Mouse (Mus musculus): Measurements from ENCODE around the gene Trcg1. TPM values are rescaled to one million over a fixed set of nuclear protein-coding genes. Genes with fewer than 3 reads are reported as not detected.
"Not testable (repeated sequence)": the region's sequence is repeated elsewhere in the genome, so short reads cannot be mapped to it uniquely, and the experiment has no call there.

Trcg1 gene
- 0.09 TPM in 1 of 2 replicates, not detected in the other for polyA plus RNA-seq (2014; fragmentation: Nextera tagmentation; extraction: Ambion mirVana)

- no peaks in the 10 kb centered on the region for H3K27me3 ChIP-seq (ENCODE audit: control insufficient read depth, insufficient read depth, low read length)
- 82% methylated on average over 2 of the region's 2 CpGs for WGBS
- no peak within 1 kb of the TSS for H3K4me2 ChIP-seq (ENCODE audit: low read depth, low read length, severe bottlenecking)
- DNase-seq (ENCODE audit: low spot score) (no peak), ATAC-seq (replicated peaks; ENCODE audit: low FRiP score) (no peak)
- no peaks in the 10 kb centered on the region for H3K36me3 ChIP-seq (ENCODE audit: control insufficient read depth, insufficient read depth, low read length)
- no peaks in the 10 kb centered on the region for H3K4me1 ChIP-seq (replicated peaks; ENCODE audit: control insufficient read depth, insufficient read depth, low read length)
- no peak within 1 kb of the TSS for H3K9ac ChIP-seq (ENCODE audit: low read length)
- H3K27ac ChIP-seq (ENCODE audit: low read depth, low read length): no peak within 1 kb of the TSS
- H3K4me3 ChIP-seq (ENCODE audit: low read depth, low read length): no peak within 1 kb of the TSS
- H3K9me3 ChIP-seq (ENCODE audit: control insufficient read depth, low read length): no peaks in the 10 kb centered on the region
These were observed at the start of gene Trcg1 for GRCm38 (mm10) chr9:57236256-57236655. Trcg1 (plus strand) TSS chr9:57236556.

DNA sequence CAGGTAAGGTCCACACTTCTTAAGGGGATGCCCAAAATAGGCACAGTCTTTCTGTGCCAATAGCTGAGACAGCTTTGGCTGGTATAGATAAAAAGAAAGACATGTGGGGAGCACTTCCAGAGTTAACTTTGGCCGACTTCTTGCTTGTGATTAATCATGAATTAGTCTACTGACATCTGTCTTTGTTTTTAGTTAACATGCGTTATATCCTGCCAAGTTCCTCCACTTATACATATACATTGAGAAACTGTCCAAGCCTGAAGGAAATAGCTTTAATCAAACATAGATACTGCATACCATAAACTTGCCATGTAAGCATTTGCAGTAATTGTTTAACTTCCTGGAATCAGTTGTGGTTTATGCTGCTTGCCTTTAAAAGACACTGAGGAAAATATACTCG is 39.6 kb upstream of the Trcg1 start:
- H3K36me3 ChIP-seq (ENCODE audit: control insufficient read depth, insufficient read depth, low read length): no peaks in the 10 kb centered on the region
- ATAC-seq (replicated peaks; ENCODE audit: low FRiP score) (no peak), DNase-seq (ENCODE audit: low spot score) (no peak)
- 79% methylated on average over 3 of the region's 3 CpGs for WGBS
- no peak overlapping the region for H3K4me2 ChIP-seq (ENCODE audit: low read depth, low read length, severe bottlenecking)
- H3K4me3 ChIP-seq (ENCODE audit: low read depth, low read length): no peak overlapping the region
- no peaks in the 10 kb centered on the region for H3K9me3 ChIP-seq (ENCODE audit: control insufficient read depth, low read length)
- H3K27ac ChIP-seq (ENCODE audit: low read depth, low read length): no peak overlapping the region
- H3K4me1 ChIP-seq (replicated peaks; ENCODE audit: control insufficient read depth, insufficient read depth, low read length): no peaks in the 10 kb centered on the region
- H3K27me3 ChIP-seq (ENCODE audit: control insufficient read depth, insufficient read depth, low read length): no peaks in the 10 kb centered on the region
- no peak overlapping the region for H3K9ac ChIP-seq (ENCODE audit: low read length)

- H3K36me3 ChIP-seq (ENCODE audit: control insufficient read depth, insufficient read depth, low read length): no peaks in the 10 kb centered on the region
- H3K4me2 ChIP-seq (ENCODE audit: low read depth, low read length, severe bottlenecking): no peak overlapping the region
- no peaks in the 10 kb centered on the region for H3K9me3 ChIP-seq (ENCODE audit: control insufficient read depth, low read length)
- no peak overlapping the region for H3K27ac ChIP-seq (ENCODE audit: low read depth, low read length)
- no peaks in the 10 kb centered on the region for H3K4me1 ChIP-seq (replicated peaks; ENCODE audit: control insufficient read depth, insufficient read depth, low read length)
- H3K27me3 ChIP-seq (ENCODE audit: control insufficient read depth, insufficient read depth, low read length): no peaks in the 10 kb centered on the region
- DNase-seq (ENCODE audit: low spot score) (no peak), ATAC-seq (replicated peaks; ENCODE audit: low FRiP score) (no peak)
- no peak overlapping the region for H3K4me3 ChIP-seq (ENCODE audit: low read depth, low read length)
- no peak overlapping the region for H3K9ac ChIP-seq (ENCODE audit: low read length)
- 79% methylated on average over 8 of the region's 8 CpGs for WGBS
These were observed 38.9 kb upstream of the Trcg1 start for GRCm38 (mm10) chr9:57197414-57197813.

DNA sequence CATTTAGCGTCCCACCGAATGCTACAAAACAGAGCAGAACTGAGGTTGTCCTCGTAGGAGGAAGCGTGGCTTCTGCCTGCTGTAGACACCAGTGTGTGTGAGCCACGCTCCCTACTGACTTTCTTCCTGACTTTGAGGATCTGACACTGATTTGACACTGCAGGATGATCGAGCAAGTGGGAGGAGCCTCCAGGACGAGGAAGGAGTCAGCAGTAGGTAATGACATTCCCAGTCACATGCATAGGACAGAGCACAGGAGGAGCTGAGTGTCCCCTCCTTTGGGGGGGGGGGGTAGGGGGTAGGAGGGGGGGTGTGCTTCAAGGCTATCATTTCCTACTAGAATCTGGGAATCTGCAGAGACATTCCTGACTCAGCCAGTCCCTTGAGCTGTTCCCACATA is 33.4 kb upstream of the Trcg1 start:
- no peak overlapping the region for H3K9ac ChIP-seq (ENCODE audit: low read length)
- H3K4me1 ChIP-seq (replicated peaks; ENCODE audit: control insufficient read depth, insufficient read depth, low read length): no peaks in the 10 kb centered on the region
- H3K27me3 ChIP-seq (ENCODE audit: control insufficient read depth, insufficient read depth, low read length): no peaks in the 10 kb centered on the region
- no peak overlapping the region for H3K4me3 ChIP-seq (ENCODE audit: low read depth, low read length)
- WGBS: 72% methylated on average over 7 of the region's 7 CpGs
- no peak for DNase-seq (ENCODE audit: low spot score)
- no peaks in the 10 kb centered on the region for H3K36me3 ChIP-seq (ENCODE audit: control insufficient read depth, insufficient read depth, low read length)
- no peak overlapping the region for H3K4me2 ChIP-seq (ENCODE audit: low read depth, low read length, severe bottlenecking)
- H3K9me3 ChIP-seq (ENCODE audit: control insufficient read depth, low read length): no peaks in the 10 kb centered on the region
- ATAC-seq (replicated peaks; ENCODE audit: low FRiP score): no peak
- no peak overlapping the region for H3K27ac ChIP-seq (ENCODE audit: low read depth, low read length)

- not testable (repeated sequence) for H3K27ac ChIP-seq (ENCODE audit: low read depth, low read length); H3K27me3 ChIP-seq (ENCODE audit: control insufficient read depth, insufficient read depth, low read length); H3K4me3 ChIP-seq (ENCODE audit: low read depth, low read length); DNase-seq (ENCODE audit: low spot score); H3K4me1 ChIP-seq (replicated peaks; ENCODE audit: control insufficient read depth, insufficient read depth, low read length); ATAC-seq (replicated peaks; ENCODE audit: low FRiP score); H3K9me3 ChIP-seq (ENCODE audit: control insufficient read depth, low read length); H3K4me2 ChIP-seq (ENCODE audit: low read depth, low read length, severe bottlenecking); H3K9ac ChIP-seq (ENCODE audit: low read length); H3K36me3 ChIP-seq (ENCODE audit: control insufficient read depth, insufficient read depth, low read length)
- 90% methylated on average over 13 of the region's 13 CpGs for WGBS
These were observed 32.8 kb upstream of the Trcg1 start for GRCm38 (mm10) chr9:57203571-57203970.

- H3K36me3 ChIP-seq (ENCODE audit: control insufficient read depth, insufficient read depth, low read length): no peaks in the 10 kb centered on the region
- WGBS: 66% methylated on average over 2 of the region's 2 CpGs
- no peak overlapping the region for H3K4me2 ChIP-seq (ENCODE audit: low read depth, low read length, severe bottlenecking)
- ATAC-seq (replicated peaks; ENCODE audit: low FRiP score): no peak
- no peak overlapping the region for H3K9ac ChIP-seq (ENCODE audit: low read length)
- H3K27me3 ChIP-seq (ENCODE audit: control insufficient read depth, insufficient read depth, low read length): no peaks in the 10 kb centered on the region
- no peak overlapping the region for H3K4me3 ChIP-seq (ENCODE audit: low read depth, low read length)
- H3K9me3 ChIP-seq (ENCODE audit: control insufficient read depth, low read length): no peaks in the 10 kb centered on the region
- H3K4me1 ChIP-seq (replicated peaks; ENCODE audit: control insufficient read depth, insufficient read depth, low read length): no peaks in the 10 kb centered on the region
- no peak overlapping the region for H3K27ac ChIP-seq (ENCODE audit: low read depth, low read length)
- no peak for DNase-seq (ENCODE audit: low spot score)
These were observed 29.5 kb upstream of the Trcg1 start for GRCm38 (mm10) chr9:57206896-57207295.

- peak; percentile 61 for DNase-seq (ENCODE audit: low spot score)
- ATAC-seq (replicated peaks; ENCODE audit: low FRiP score): no peak
- no peaks in the 10 kb centered on the region for H3K9me3 ChIP-seq (ENCODE audit: control insufficient read depth, low read length)
- H3K4me1 ChIP-seq (replicated peaks; ENCODE audit: control insufficient read depth, insufficient read depth, low read length): no peaks in the 10 kb centered on the region
- no peak overlapping the region for H3K27ac ChIP-seq (ENCODE audit: low read depth, low read length)
- H3K9ac ChIP-seq (ENCODE audit: low read length): no peak overlapping the region
- H3K4me3 ChIP-seq (ENCODE audit: low read depth, low read length): no peak overlapping the region
- no peaks in the 10 kb centered on the region for H3K27me3 ChIP-seq (ENCODE audit: control insufficient read depth, insufficient read depth, low read length)
- no peaks in the 10 kb centered on the region for H3K36me3 ChIP-seq (ENCODE audit: control insufficient read depth, insufficient read depth, low read length)
- 32% methylated on average over 3 of the region's 3 CpGs for WGBS
- no peak overlapping the region for H3K4me2 ChIP-seq (ENCODE audit: low read depth, low read length, severe bottlenecking)
These were observed 27.0 kb upstream of the Trcg1 start for GRCm38 (mm10) chr9:57209316-57209715.

DNA sequence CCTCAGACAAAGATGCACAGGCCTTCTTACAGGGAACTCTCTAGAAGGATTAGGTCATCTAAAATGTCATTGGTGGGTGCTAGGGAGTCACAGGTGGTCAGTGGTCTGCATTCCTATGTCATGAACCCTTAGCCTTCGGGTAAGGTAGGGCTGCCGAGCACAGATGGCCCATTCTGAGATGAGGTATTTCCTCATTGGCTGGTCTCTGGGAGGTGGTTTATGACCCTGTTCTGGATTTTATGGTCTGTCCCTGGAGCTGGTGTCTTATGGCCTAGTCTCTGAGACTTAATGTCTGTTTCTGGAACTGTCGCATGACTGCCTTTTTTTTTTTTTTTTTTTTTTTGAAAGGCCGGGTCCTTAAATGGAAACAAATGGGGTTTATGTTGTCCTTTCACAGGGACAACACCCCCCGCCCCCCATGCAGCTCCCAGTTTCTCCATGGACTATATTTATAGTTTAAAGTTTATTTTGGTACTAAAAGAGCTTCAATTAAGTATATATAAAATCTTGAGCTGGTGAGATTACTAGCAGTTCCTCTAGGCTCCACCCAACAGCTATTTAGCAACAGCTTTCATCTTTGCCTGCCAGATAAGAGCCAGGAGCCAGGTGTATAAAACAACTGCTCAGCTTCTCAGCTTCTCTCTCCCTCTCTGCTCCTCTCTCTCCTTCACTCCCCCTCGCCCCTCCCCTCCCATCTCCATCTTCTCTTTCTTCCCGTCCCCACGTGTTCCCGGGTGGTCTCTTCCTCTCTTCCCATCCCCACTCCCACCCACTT is 23.7 kb upstream of the Trcg1 start:
- ATAC-seq (replicated peaks; ENCODE audit: low FRiP score): no peak
- no peaks in the 10 kb centered on the region for H3K9me3 ChIP-seq (ENCODE audit: control insufficient read depth, low read length)
- H3K36me3 ChIP-seq (ENCODE audit: control insufficient read depth, insufficient read depth, low read length): no peaks in the 10 kb centered on the region
- no peak overlapping the region for H3K9ac ChIP-seq (ENCODE audit: low read length)
- no peak overlapping the region for H3K27ac ChIP-seq (ENCODE audit: low read depth, low read length)
- H3K4me3 ChIP-seq (ENCODE audit: low read depth, low read length): no peak overlapping the region
- H3K4me1 ChIP-seq (replicated peaks; ENCODE audit: control insufficient read depth, insufficient read depth, low read length): no peaks in the 10 kb centered on the region
- no peak overlapping the region for H3K4me2 ChIP-seq (ENCODE audit: low read depth, low read length, severe bottlenecking)
- no peak for DNase-seq (ENCODE audit: low spot score)
- H3K27me3 ChIP-seq (ENCODE audit: control insufficient read depth, insufficient read depth, low read length): no peaks in the 10 kb centered on the region
- WGBS: 82% methylated on average over 9 of the region's 9 CpGs

DNA sequence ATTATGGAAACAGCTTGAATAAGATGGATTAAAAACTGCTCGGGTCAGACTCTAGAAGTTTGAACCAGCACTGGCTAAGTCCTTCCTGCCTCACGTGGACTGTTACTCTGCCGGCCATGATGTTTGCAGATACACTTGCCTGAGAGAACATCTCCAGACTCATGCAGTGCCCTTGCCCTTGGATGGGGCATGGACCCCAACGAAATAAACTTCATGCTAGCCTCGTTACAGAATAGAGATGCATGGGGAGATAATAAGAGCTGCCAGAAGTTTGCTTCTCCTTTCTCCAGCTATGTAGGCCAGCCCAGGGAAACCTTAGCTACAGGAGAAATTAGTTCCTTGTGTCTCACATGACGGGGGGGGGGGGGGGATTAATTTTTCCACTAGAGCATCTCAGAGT is 21.9 kb upstream of the Trcg1 start:
- Histone ChIP-seq H3K36me3 (ENCODE audit: control insufficient read depth, insufficient read depth, low read length) (no peaks in the 10 kb centered on the region), H3K4me3 (ENCODE audit: low read depth, low read length) (no peak overlapping the region), H3K27ac (ENCODE audit: low read depth, low read length) (no peak overlapping the region), H3K4me2 (ENCODE audit: low read depth, low read length, severe bottlenecking) (no peak overlapping the region), H3K4me1 (replicated peaks; ENCODE audit: control insufficient read depth, insufficient read depth, low read length) (no peaks in the 10 kb centered on the region), H3K27me3 (ENCODE audit: control insufficient read depth, insufficient read depth, low read length) (no peaks in the 10 kb centered on the region), H3K9ac (ENCODE audit: low read length) (no peak overlapping the region), H3K9me3 (ENCODE audit: control insufficient read depth, low read length) (no peaks in the 10 kb centered on the region)
- ATAC-seq (replicated peaks; ENCODE audit: low FRiP score) (no peak), DNase-seq (ENCODE audit: low spot score) (no peak)
- 74% methylated on average over 6 of the region's 6 CpGs for WGBS
